Mouse (Mus musculus): ENCODE measurements around the gene Dpagt1.

DNA sequence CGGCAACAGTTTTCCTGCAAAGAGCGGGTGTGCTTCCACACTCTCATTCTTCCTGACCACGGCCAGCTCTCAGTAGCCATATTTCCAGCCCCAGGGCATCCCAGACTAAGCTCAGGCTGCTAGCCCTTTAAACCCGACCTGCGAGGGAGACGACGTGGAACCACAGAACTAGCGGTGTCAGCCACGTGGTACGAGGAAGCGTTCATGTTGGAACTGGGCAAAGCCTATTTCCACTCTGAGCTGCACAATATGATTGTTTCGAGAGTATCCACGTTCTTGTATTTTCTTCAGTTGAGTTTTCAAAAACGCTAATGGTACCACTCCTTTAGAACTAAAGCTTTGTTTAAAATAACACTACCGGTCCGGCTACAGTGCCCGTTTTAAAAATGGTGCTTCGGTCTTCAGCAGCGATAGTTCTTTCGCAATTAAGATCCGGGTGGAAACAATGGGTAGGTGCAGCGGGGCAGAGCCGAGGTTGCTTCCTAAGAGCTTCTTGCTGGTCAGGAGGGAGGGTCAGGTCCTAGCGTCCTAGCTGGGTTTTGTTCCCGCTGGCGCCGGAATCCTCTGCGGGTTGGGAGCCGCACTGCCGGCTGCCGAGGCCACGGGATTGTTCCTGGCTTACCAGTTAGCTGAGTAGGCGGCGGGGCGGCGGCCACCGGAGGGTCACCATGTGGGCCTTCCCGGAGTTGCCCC lies 698 bp downstream of the Dpagt1 start:
- TF ChIP-seq POLR2A (IDR thresholded peaks at IDR 0.05; ENCODE audit: low read depth, low read length), result peak; percentile 25; the same call in 1 of the 2 replicates
- no peak for TF ChIP-seq CTCF (IDR thresholded peaks at IDR 0.05; ENCODE audit: extremely low read depth, insufficient read depth, insufficient read length, insufficient replicate concordance)
